Mouse (Mus musculus) kidney, adult 2 months (tissue): ENCODE results near the gene Card11. TPM values are rescaled to one million over a fixed set of nuclear protein-coding genes. Genes with fewer than 3 reads are reported as not detected.
A peak's percentile ranks its signal among the peaks of the same experiment; 100 is the strongest.

Experiments used
- DNase-seq: peaks from one replicate; pipeline ENCODE4 v3.0.0; 2021
- H3K27ac ChIP-seq: fragments of 200-500 bp; 2 replicates; pipeline ENCODE4 v1.5.1; 2012; ENCODE audit warnings: low read depth, low read length, control low read depth, inconsistent platforms; ENCODE audit not compliant: insufficient read depth
- H3K27me3 ChIP-seq: fragments of 200-500 bp; replicated peaks from 2 replicates; pipeline ENCODE4 v1.6.1; 2012; ENCODE audit warnings: mild to moderate bottlenecking, moderate library complexity, low read length, inconsistent platforms; ENCODE audit not compliant: control insufficient read depth, insufficient read depth
- H3K36me3 ChIP-seq: fragments of 200-500 bp; 2 replicates; pipeline ENCODE4 v1.6.1; 2012; ENCODE audit warnings: mild to moderate bottlenecking, moderate library complexity, low read length, inconsistent platforms; ENCODE audit not compliant: control insufficient read depth, insufficient read depth
- H3K4me1 ChIP-seq: fragments of 200-500 bp; 2 replicates; pipeline ENCODE4 v1.6.1; 2011; ENCODE audit warnings: low read length; ENCODE audit not compliant: control insufficient read depth, insufficient read depth
- H3K4me3 ChIP-seq: fragments of 200-500 bp; 2 replicates; pipeline ENCODE4 v1.5.1; 2011; ENCODE audit warnings: mild to moderate bottlenecking, low read depth, low read length, control low read depth; ENCODE audit not compliant: insufficient read depth
- CTCF ChIP-seq: fragments of 200-500 bp; conservative IDR thresholded peaks from 2 replicates; pipeline ENCODE4 v1.5.1; 2011; ENCODE audit warnings: low read depth, mild to moderate bottlenecking, control low read depth, low read length, moderate library complexity, mixed read lengths; ENCODE audit not compliant: insufficient read depth, insufficient read length
- POLR2A ChIP-seq: fragments of 200-500 bp; IDR thresholded peaks from one replicate; pipeline ENCODE4 v1.6.1; 2011; ENCODE audit warnings: low read depth, low read length, control low read depth
- WGBS: fragments of 180-500 bp; shearing (Covaris S2); methylation state at CpG from one replicate; pipeline ENCODE4 v1.1.7; 2018; 5-methylcytosine and 5-hydroxymethylcytosine counted together
- polyA plus RNA-seq: library from polyadenylated mRNA; depleted of rRNA; stranded (reverse); fragments of >200 nt; gene quantifications from 2 replicates; pipeline ENCODE4 v1.2.3, GENCODE M21; 2012

Card11 gene
- polyA plus RNA-seq, 1 experiment = 2.4 TPM

- 86% methylated on average over 6 of the region's 6 CpGs for WGBS
- H3K27me3 ChIP-seq = no peaks in the 10 kb centered on the region
- no peaks in the 10 kb centered on the region for H3K4me1 ChIP-seq
- no peak overlapping the region for H3K4me3 ChIP-seq
- no peak overlapping the region for H3K27ac ChIP-seq
- TF ChIP-seq POLR2A = no peak
- TF ChIP-seq CTCF = no peak
- no peak for DNase-seq
- no peaks in the 10 kb centered on the region for H3K36me3 ChIP-seq
Measured at GRCm38 (mm10) chr5:141035346-141035745, 35.0 kb upstream of the Card11 start.

DNA sequence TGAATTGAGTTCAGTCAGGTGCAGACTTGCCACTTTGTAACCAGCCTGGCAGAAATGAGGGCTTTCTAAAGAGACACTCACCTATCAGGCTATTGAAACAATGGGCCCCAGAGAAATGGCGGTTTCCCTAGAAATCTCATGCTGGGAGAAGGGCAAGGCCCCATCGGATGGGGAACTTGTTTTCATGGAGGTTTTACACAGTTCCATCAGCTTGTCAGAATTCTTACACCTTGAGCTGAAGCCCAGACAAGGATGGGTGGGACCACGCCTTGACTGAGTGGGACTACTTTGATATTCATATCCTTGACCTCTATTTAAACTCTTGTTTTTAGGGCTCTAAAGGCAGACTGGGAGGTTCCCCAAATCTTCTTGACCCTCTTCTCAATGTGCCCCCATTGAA lies 33.9 kb upstream of the Card11 start:
- H3K27ac ChIP-seq = no peak overlapping the region
- WGBS = 88% methylated on average over 3 of the region's 3 CpGs

GRCm38 (mm10) chr5:141033001-141033400 lies 32.6 kb upstream of the Card11 start:
- Histone ChIP-seq H3K27ac (no peak overlapping the region), H3K36me3 (no peaks in the 10 kb centered on the region), H3K27me3 (no peaks in the 10 kb centered on the region), H3K4me3 (no peak overlapping the region), H3K4me1 (no peaks in the 10 kb centered on the region)
- TF ChIP-seq POLR2A (no peak), CTCF (no peak)
- DNase-seq = no peak
- WGBS = 87% methylated on average over 1 of the region's 1 CpGs

More for the DNA sequence above, 33.9 kb upstream of the Card11 start:
- H3K4me1 ChIP-seq = no peaks in the 10 kb centered on the region
- no peaks in the 10 kb centered on the region for H3K27me3 ChIP-seq
- DNase-seq = no peak
- no peak for TF ChIP-seq POLR2A
- TF ChIP-seq CTCF = no peak
- no peak overlapping the region for H3K4me3 ChIP-seq
- H3K36me3 ChIP-seq = no peaks in the 10 kb centered on the region

GRCm38 (mm10) chr5:141029364-141029763 lies 29.0 kb upstream of the Card11 start:
- Histone ChIP-seq H3K27me3 (no peaks in the 10 kb centered on the region), H3K4me3 (no peak overlapping the region), H3K36me3 (no peaks in the 10 kb centered on the region), H3K4me1 (no peaks in the 10 kb centered on the region), H3K27ac (no peak overlapping the region)
- DNase-seq = no peak
- TF ChIP-seq CTCF (no peak), POLR2A (no peak)
- WGBS = 94% methylated on average over 2 of the region's 2 CpGs

GRCm38 (mm10) chr5:141025635-141026034 lies 25.3 kb upstream of the Card11 start:
- no peak for TF ChIP-seq CTCF
- no peak overlapping the region for H3K4me3 ChIP-seq
- DNase-seq = no peak
- no peaks in the 10 kb centered on the region for H3K27me3 ChIP-seq
- H3K27ac ChIP-seq = no peak overlapping the region
- 71% methylated on average over 3 of the region's 3 CpGs for WGBS
- H3K36me3 ChIP-seq = no peaks in the 10 kb centered on the region
- H3K4me1 ChIP-seq = no peaks in the 10 kb centered on the region

- H3K36me3 ChIP-seq = no peaks in the 10 kb centered on the region
- WGBS = 74% methylated on average over 5 of the region's 5 CpGs
- no peak overlapping the region for H3K27ac ChIP-seq
- H3K4me1 ChIP-seq = no peaks in the 10 kb centered on the region
- no peak overlapping the region for H3K4me3 ChIP-seq
- DNase-seq = no peak
- no peaks in the 10 kb centered on the region for H3K27me3 ChIP-seq
- no peak for TF ChIP-seq POLR2A
- TF ChIP-seq CTCF = peak; percentile 31; the same call in 1 of the 2 replicates
Measured at GRCm38 (mm10) chr5:141024435-141024834, 24.1 kb upstream of the Card11 start.

GRCm38 (mm10) chr5:141017927-141018700 lies 17.7 kb upstream of the Card11 start:
- Histone ChIP-seq H3K27ac (no peak overlapping the region), H3K36me3 (no peaks in the 10 kb centered on the region), H3K4me3 (no peak overlapping the region), H3K4me1 (no peaks in the 10 kb centered on the region), H3K27me3 (no peaks in the 10 kb centered on the region)
- 83% methylated on average over 2 of the region's 2 CpGs for WGBS
- TF ChIP-seq POLR2A = no peak
- no peak for TF ChIP-seq CTCF
- no peak for DNase-seq
